Mouse (Mus musculus) G1E-ER4 (cell line): ENCODE data around the gene Baiap3. TPM values are rescaled to one million over a fixed set of nuclear protein-coding genes. Genes with fewer than 3 reads are reported as not detected.

ENCODE experiments used
- GATA1 ChIP-seq: IDR thresholded peaks from one replicate; pipeline ENCODE4 v1.8.0; 2012; ENCODE audit warnings: low read length, inconsistent platforms
- polyA plus RNA-seq: library from polyadenylated mRNA; stranded (reverse); fragments of >175 nt; gene quantifications from 2 replicates; pipeline ENCODE4 v1.2.3, GENCODE M21; 2012

The Baiap3 gene
- polyA plus RNA-seq, 1 experiment, result 0.09 TPM

- TF ChIP-seq GATA1, result no peak
Measured at GRCm38 (mm10) chr17:25221821-25222503, 34.2 kb downstream of the Baiap3 start.

- TF ChIP-seq GATA1, result no peak
Measured at GRCm38 (mm10) chr17:25220746-25221145, 35.4 kb downstream of the Baiap3 start.

GRCm38 (mm10) chr17:25219492-25220295, 36.5 kb downstream of the Baiap3 start:
- TF ChIP-seq GATA1, result no peak

DNA sequence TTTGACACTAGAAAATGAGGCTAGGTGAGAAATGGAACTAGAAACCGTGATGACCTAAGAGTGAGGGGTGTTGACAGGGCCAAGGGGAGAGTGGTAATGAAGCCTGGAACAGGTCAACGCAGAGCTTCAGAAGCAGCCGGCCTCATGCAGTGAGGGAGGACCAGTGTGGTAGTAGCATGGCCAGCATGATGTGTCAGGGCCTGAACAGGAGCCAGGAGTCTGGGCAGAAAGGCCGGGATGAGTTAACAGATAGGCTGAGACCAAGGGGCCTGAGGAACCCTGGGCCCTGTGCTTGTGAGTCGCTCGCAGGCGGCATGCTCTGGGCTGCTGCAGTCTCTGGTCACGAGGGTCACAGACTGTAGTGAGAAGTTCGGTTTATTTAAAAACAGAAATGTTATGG, 37.2 kb downstream of the Baiap3 start:
- no peak for TF ChIP-seq GATA1

DNA sequence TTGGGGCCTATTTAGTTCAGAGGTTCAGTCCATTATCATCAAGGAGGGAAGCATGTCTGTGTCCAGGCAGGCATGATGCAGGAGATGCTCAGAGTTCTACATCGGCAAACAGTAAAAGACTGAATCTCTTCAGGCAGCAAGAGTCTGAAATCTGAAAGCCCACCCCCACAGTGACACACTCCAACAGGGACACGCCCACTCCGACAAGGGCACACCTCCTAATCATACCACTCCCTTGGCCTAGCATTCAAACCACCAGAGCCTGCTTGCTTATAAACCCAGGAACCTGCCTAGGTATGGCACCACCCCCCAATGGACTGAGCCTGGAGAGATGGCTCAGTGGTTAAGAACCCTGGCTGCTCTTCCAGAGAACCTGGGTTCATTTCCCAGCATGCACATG, 40.7 kb downstream of the Baiap3 start:
- no peak for TF ChIP-seq GATA1

GRCm38 (mm10) chr17:25211705-25212104, 44.5 kb downstream of the Baiap3 start:
- no peak for TF ChIP-seq GATA1

GRCm38 (mm10) chr17:25210680-25211466, 45.3 kb downstream of the Baiap3 start:
- TF ChIP-seq GATA1, result no peak

- TF ChIP-seq GATA1, result no peak
Measured at GRCm38 (mm10) chr17:25210006-25210405, 46.2 kb downstream of the Baiap3 start.

- no peak for TF ChIP-seq GATA1
Measured at GRCm38 (mm10) chr17:25202401-25202800, 53.8 kb downstream of the Baiap3 start.

Other genes with a start within 250 kb of the Baiap3 start
- gene Cramp1l, start 240.6 kb downstream of the Baiap3 start, polyA plus RNA-seq, result 14.0 and 14.3 TPM in 2 replicates
- gene Ift140, start 240.3 kb downstream of the Baiap3 start, polyA plus RNA-seq, result 10.6 and 15.1 TPM in 2 replicates
- not detected in 2 replicates for gene Tmem204, start 172.8 kb downstream of the Baiap3 start, polyA plus RNA-seq
- 37.9 and 40.8 TPM in 2 replicates for gene Telo2, start 140.4 kb downstream of the Baiap3 start, polyA plus RNA-seq
- gene Ptx4, start 135.6 kb downstream of the Baiap3 start, polyA plus RNA-seq, result not detected in 2 replicates
- gene Clcn7, start 123.0 kb downstream of the Baiap3 start, polyA plus RNA-seq, result 15.9 and 18.5 TPM in 2 replicates
- not detected in 2 replicates for gene Ccdc154, start 93.9 kb downstream of the Baiap3 start, polyA plus RNA-seq
- 0.06 TPM in 1 of 2 replicates, not detected in the other for gene Gm38655, start 80.9 kb downstream of the Baiap3 start, polyA plus RNA-seq
- 39.1 and 54.8 TPM in 2 replicates for gene BC003965, start 71.8 kb downstream of the Baiap3 start, polyA plus RNA-seq
- gene Unkl, start 68.0 kb downstream of the Baiap3 start, polyA plus RNA-seq, result 60.5 and 67.9 TPM in 2 replicates
- gene Gnptg, start 16.2 kb downstream of the Baiap3 start, polyA plus RNA-seq, result 6.4 and 14.9 TPM in 2 replicates
- 25.1 and 27.6 TPM in 2 replicates for gene Tsr3, start 16.2 kb downstream of the Baiap3 start, polyA plus RNA-seq
- 421 and 607 TPM in 2 replicates for gene Ube2i, start 18.3 kb upstream of the Baiap3 start, polyA plus RNA-seq
- gene Prss34, start 42.0 kb upstream of the Baiap3 start, polyA plus RNA-seq, result not detected in 2 replicates
- not detected in 2 replicates for gene Prss28, start 52.3 kb upstream of the Baiap3 start, polyA plus RNA-seq
- not detected in 2 replicates for gene Prss29, start 62.3 kb upstream of the Baiap3 start, polyA plus RNA-seq
- not detected in 2 replicates for gene Tpsab1, start 89.2 kb upstream of the Baiap3 start, polyA plus RNA-seq
- gene Tpsb2, start 109.9 kb upstream of the Baiap3 start, polyA plus RNA-seq, result not detected in 2 replicates
- not detected in 2 replicates for gene Tpsg1, start 112.9 kb upstream of the Baiap3 start, polyA plus RNA-seq
- gene Cacna1h, start 177.4 kb upstream of the Baiap3 start, polyA plus RNA-seq, result not detected in 2 replicates
- not detected in 2 replicates for gene Tekt4, start 198.3 kb upstream of the Baiap3 start, polyA plus RNA-seq
- gene Sstr5, start 240.9 kb upstream of the Baiap3 start, polyA plus RNA-seq, result not detected in 2 replicates